Mouse (Mus musculus) olfactory bulb, adult 2 months (tissue): ENCODE measurements around the gene N4bp1. TPM values are rescaled to one million over a fixed set of nuclear protein-coding genes. Genes with fewer than 3 reads are reported as not detected.
A peak's percentile ranks its signal among the peaks of the same experiment; 100 is the strongest.

Experiments used
- H3K27ac ChIP-seq: fragments of 200-500 bp; 2 replicates; pipeline ENCODE4 v1.5.1; 2012; ENCODE audit warnings: low read depth, low read length; ENCODE audit not compliant: insufficient read depth
- H3K4me1 ChIP-seq: fragments of 200-500 bp; 2 replicates; pipeline ENCODE4 v1.6.1; 2012; ENCODE audit warnings: low read length; ENCODE audit not compliant: control insufficient read depth, insufficient read depth
- H3K4me3 ChIP-seq: fragments of 200-500 bp; 2 replicates; pipeline ENCODE4 v1.5.1; 2012; ENCODE audit warnings: mild to moderate bottlenecking, low read depth, low read length, moderate library complexity; ENCODE audit not compliant: insufficient read depth
- CTCF ChIP-seq: fragments of 200-500 bp; IDR thresholded peaks from 2 replicates; pipeline ENCODE4 v1.5.1; 2012; ENCODE audit warnings: low read depth, mild to moderate bottlenecking, low read length, moderate library complexity; ENCODE audit not compliant: insufficient read depth
- POLR2A ChIP-seq: fragments of 200-500 bp; IDR thresholded peaks from 2 replicates; pipeline ENCODE4 v1.6.1; 2012; ENCODE audit warnings: mild to moderate bottlenecking, low read depth, low read length, moderate library complexity; ENCODE audit not compliant: insufficient read depth
- whole genome bisulfite sequencing: fragments of 180-500 bp; shearing (Covaris S2); methylation state at CpG from one replicate; pipeline ENCODE4 v1.1.7; 2018; 5-methylcytosine and 5-hydroxymethylcytosine counted together
- polyA plus RNA-seq: library from polyadenylated mRNA; stranded (reverse); fragments of >200 nt; gene quantifications from 2 replicates; pipeline ENCODE4 v1.2.4, GENCODE M21; 2012; ENCODE audit warnings: low replicate concordance; ENCODE audit not compliant: missing spikeins, insufficient read depth, insufficient read length

N4bp1 gene
- polyA plus RNA-seq, 1 experiment: not detected

DNA sequence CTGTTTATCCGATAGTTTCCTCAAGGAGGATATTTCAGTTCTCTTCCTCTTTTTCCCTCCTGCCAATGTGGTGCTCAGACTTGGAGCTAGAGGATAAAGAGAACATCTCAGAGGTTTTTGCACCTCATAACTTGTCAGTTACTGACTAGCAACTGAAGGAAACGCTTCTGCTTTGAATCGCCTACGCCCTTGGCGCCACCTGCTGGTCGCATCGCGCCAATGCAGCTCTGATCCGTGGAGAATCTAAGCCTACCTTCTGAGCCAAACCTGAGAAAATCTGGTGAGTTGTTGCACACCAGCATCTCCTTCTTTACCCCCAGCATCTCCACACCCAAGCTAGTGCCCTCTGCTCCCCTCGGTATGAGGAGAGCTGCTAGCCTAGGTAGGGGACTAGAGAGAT lies 18.0 kb upstream of the N4bp1 start:
- WGBS: 7% methylated on average over 10 of the region's 10 CpGs
- TF ChIP-seq POLR2A (no peak), CTCF (peak; percentile 94)
- H3K27ac ChIP-seq: no peak overlapping the region
- H3K4me3 ChIP-seq: no peak overlapping the region
- H3K4me1 ChIP-seq: peaks cover 4% of the 10 kb centered on the region; the same call in 1 of the 2 replicates

DNA sequence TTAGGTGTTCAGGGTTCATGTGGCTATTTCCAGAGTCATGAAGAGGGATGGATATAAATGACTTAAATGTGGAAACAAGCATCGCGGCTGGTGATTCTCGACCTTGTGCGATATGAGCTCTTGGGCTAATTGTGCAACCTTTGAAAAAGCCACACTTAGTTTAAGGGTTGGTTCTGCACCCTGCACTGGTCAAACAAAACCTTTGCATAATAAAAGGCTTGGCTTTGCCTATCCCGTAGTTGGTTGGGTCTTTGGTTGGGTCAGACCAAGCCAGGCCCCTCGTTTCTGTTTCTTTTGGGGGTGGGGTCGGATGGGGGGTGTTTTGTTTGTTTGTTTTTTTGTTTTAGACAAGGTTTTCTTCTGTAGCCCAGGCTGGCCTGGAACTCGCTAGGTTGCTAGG lies 17.6 kb upstream of the N4bp1 start:
- TF ChIP-seq CTCF (no peak), POLR2A (no peak)
- Histone ChIP-seq H3K27ac (no peak overlapping the region), H3K4me1 (peaks cover 4% of the 10 kb centered on the region; the same call in 1 of the 2 replicates), H3K4me3 (no peak overlapping the region)
- WGBS: 76% methylated on average over 8 of the region's 8 CpGs

DNA sequence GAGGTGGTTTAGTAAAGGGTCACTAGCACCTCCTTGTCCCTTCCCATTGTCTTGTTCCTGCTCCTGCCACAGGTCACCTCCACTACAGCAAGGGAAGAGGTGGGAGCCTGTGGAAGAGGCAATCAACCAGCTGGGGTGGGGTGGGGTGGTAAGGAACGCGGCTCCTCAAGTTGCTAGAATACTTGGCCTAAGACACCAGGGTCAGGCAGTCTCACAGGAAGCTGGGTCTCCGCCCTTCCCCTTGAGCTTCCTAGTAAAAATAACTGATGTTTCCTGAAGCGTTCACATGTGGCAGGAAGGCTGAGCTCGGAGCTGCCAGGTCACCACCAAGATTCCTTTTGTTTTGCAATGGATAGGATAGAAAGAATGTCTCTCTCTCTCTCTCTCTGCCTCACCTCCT lies 16.9 kb upstream of the N4bp1 start:
- Histone ChIP-seq H3K4me3 (no peak overlapping the region), H3K4me1 (peaks cover 4% of the 10 kb centered on the region; the same call in 1 of the 2 replicates), H3K27ac (no peak overlapping the region)
- 80% methylated on average over 5 of the region's 5 CpGs for WGBS
- TF ChIP-seq POLR2A (no peak), CTCF (no peak)

DNA sequence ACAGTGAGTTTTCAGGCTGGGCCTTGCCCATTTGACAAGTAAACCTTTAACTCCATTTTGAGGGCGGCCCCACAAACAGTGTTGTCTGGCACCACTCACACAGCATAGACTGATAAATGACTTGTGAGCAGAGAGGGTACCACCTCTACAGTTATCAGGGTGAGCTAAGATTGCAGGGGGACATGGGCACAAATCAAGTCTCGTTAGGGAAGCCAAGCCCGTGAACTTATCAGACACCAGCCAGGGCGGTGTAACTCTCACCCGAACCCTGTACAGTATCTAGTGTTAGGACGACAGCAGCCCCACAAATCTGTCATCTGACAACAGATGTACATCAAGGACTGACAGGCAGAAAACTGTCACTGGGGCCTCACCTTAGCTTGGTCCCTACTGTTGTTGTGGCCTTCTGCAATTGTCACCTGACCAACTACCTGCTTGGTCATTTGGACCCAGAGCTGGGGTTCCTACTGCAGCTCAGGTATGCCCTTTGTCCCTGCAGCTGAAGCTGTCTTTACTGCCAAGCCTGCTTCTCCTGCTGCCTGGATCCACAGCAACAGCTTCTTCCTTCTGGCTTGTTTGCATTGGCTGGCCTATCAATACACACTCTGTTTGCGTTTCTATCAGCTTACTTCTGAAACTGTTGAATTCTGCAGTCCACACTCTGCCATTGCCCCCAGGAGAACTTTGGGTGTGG lies 12.8 kb upstream of the N4bp1 start:
- no peak for TF ChIP-seq CTCF
- no peak for TF ChIP-seq POLR2A
- peaks cover 4% of the 10 kb centered on the region; the same call in 1 of the 2 replicates for H3K4me1 ChIP-seq
- H3K27ac ChIP-seq: no peak overlapping the region
- 89% methylated on average over 7 of the region's 7 CpGs for WGBS
- H3K4me3 ChIP-seq: no peak overlapping the region

DNA sequence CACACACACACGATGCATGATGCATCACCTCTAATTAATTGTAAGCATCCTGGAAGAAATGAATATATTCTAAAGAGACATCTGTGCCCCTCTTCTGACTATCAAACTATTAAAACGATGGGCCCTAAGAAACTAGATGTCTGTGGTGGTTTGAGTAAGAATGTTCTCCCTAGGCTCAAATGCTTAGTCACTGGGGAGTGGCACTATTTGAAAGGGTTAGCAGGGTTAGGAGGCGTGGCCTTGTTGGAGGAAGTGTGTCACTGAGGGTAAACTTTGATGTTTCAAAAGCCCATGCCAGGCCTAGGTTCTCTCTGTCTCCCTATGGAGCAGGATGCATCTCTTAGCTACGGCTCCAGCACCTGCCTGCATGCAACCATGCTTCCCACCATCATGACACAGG lies 10.3 kb upstream of the N4bp1 start:
- TF ChIP-seq POLR2A (no peak), CTCF (no peak)
- 91% methylated on average over 4 of the region's 4 CpGs for WGBS
- Histone ChIP-seq H3K4me1 (no peaks in the 10 kb centered on the region), H3K27ac (no peak overlapping the region), H3K4me3 (no peak overlapping the region)

DNA sequence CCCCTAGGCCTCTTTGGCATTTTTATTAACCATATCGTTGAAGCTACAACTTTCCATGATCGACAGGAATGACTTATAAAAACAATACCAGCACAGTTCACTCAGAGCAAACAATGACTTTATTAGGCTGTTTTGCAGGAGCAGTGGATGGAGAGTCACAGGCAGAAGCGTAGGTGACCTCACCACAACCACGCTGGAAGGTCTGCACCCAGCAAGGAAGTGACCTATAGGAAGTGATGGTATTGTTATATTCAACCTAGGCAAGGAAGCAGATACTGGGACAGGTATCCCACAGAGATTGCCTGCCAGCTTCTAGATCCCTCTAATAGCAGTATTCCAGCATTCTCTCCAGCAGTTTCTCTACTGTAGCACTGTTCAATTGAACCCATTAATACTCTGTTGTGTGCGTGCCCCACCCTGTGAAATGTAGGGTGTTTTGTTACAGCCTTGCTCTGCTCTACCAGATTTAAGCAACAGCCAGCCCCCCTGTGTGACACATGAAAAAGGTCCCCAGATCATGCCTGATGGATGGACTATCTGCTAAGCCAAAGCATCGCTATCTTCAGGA lies 9.2 kb upstream of the N4bp1 start:
- TF ChIP-seq CTCF (no peak), POLR2A (no peak)
- Histone ChIP-seq H3K27ac (no peak overlapping the region), H3K4me1 (no peaks in the 10 kb centered on the region), H3K4me3 (no peak overlapping the region)
- WGBS: 89% methylated on average over 6 of the region's 6 CpGs

DNA sequence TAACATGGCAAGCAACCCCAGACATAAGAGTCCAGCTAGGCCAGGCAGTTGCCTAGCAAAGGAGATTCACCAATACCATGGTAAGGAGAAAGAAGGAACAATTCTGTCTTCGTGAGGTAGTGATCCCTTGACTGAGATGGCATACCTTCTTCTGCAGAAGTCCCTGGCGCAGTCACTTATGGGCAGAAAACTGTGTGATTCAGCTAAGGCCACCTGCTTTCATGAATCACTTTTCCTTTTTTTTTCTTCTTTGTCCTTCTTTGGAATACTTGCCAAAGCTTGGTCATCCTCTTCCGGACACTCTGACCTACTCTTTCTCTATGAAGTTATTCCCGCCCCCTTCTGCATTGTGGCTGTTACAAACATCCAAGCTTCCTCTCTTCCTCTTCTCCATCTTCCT lies 8.5 kb upstream of the N4bp1 start:
- no peak for TF ChIP-seq POLR2A
- no peak for TF ChIP-seq CTCF
- H3K27ac ChIP-seq: no peak overlapping the region
- 89% methylated on average over 4 of the region's 4 CpGs for WGBS
- H3K4me3 ChIP-seq: no peak overlapping the region
- no peaks in the 10 kb centered on the region for H3K4me1 ChIP-seq

DNA sequence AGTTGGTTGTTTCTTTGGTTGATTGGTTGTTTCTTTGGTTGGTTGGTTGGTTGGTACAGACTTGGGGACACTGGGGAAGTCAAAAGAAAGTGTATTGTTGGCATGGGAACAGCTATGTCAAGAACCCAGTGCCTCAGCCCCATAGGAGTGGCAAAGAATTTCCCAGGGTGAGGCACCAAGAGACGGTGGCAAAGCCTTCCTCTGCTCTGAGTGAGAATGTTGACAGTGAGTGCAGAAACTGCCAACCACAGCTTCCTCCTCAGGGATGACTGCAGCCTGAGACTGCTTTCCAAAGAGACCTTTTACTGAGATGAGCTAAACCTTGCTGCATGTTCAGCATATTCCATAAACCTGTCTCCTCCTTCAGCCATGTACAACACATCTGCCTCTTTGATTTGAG lies 6.5 kb upstream of the N4bp1 start:
- Histone ChIP-seq H3K4me1 (no peaks in the 10 kb centered on the region), H3K4me3 (no peak overlapping the region), H3K27ac (no peak overlapping the region)
- 83% methylated on average over 1 of the region's 1 CpGs for WGBS
- TF ChIP-seq POLR2A (no peak), CTCF (no peak)

DNA sequence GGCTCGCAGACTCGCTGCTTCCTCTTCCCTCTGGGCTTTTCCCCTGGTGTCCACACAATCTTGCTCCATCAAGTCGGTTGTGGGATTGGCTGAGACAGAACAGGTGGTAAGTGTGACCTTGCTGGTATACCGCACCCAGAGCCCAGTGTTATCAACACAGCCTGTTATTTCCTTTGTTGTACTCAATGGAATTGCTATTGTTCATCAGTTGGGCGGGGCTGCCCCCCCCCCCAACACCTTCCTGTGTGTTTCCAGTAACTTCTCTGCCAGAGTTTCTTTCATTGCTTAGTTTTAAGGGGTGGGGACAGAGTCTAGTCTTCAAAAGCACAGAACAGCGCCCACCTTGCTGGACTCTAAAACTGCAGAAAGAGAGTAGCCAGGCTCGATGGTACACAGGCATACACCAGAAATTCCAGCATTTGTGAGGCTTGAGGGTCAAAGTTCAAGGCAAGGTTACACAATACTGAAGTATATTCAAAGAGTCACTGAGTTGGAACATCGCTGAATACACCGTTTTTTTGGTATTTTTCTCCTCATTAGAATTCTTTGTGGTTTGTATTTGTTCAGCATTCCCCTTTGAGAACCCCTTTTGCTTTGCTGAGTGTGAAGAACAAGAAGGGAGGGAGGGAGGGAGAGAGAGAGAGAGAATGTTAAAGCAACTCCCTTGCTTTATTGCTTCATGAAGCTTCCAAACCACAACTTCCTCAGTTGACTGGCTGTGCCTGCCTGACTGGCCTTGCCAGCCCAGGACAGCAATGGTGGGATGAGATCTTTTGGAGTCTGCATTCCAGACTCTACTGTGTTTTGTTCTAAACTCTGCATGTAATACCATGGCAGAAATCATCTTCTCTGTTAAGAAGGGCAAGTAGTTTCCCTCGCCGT lies 3.2 kb upstream of the N4bp1 start:
- H3K4me1 ChIP-seq: no peaks in the 10 kb centered on the region
- H3K27ac ChIP-seq: no peak overlapping the region
- WGBS: 62% methylated on average over 11 of the region's 11 CpGs
- TF ChIP-seq CTCF: no peak
- no peak for TF ChIP-seq POLR2A
- no peak overlapping the region for H3K4me3 ChIP-seq
